Mouse (Mus musculus) C2C12 (cell line): Measurements from ENCODE around the gene Pak6.

Experiments
- CEBPB ChIP-seq: IDR thresholded peaks from one replicate; pipeline ENCODE4 v1.6.1; 2011; ENCODE audit warnings: low read depth, mild to moderate bottlenecking, control low read depth, moderate library complexity
- CTCF ChIP-seq: IDR thresholded peaks from one replicate; pipeline ENCODE4 v1.5.1; 2011; ENCODE audit not compliant: control insufficient read depth, insufficient read depth, insufficient read length
- FOSL1 ChIP-seq: IDR thresholded peaks from one replicate; pipeline ENCODE4 v1.8.0; 2011; ENCODE audit warnings: mild to moderate bottlenecking, low read length; ENCODE audit not compliant: poor library complexity, insufficient read depth, severe bottlenecking
- MAX ChIP-seq: IDR thresholded peaks from one replicate; pipeline ENCODE4 v1.6.1; 2011; ENCODE audit warnings: mild to moderate bottlenecking, control low read depth
- MYOD1 ChIP-seq: IDR thresholded peaks from one replicate; pipeline ENCODE4 v1.6.1; 2011; ENCODE audit warnings: low read depth; ENCODE audit not compliant: control insufficient read depth, insufficient read length
- USF1 ChIP-seq: IDR thresholded peaks from one replicate; pipeline ENCODE4 v1.6.1; 2011; ENCODE audit warnings: low read depth, mild to moderate bottlenecking, control low read depth, moderate library complexity

DNA sequence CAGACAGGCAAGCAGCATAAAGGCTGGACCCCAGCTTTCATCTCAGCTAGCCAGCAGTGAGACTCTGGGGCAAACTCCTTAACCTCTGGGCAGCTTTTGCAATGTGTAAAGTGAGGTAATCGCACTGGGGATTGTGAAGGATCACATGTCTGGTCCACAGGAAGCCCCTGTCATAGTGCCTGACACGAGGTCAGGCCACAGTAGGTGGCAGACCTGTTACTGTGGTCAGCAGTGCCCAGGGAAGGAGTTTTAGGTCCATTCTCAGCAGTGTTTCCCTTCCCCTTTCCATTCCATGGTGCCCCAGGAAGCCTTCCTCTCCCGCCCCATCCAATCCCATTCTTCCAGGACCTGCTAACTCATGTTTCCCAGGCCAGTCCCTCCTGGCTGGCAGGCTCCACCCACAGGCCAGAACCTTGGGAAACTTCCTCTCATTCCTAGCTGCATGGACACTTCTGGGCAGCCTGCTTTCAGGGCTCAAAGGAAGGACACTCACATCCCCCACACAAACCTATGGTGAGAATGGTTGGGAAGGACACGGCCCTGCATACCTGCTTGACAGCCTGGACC is 46.6 kb downstream of the Pak6 start:
- no peak for TF ChIP-seq CTCF
- TF ChIP-seq MYOD1, result no peak
- TF ChIP-seq USF1, result no peak
- TF ChIP-seq MAX, result no peak
- TF ChIP-seq CEBPB, result no peak
- no peak for TF ChIP-seq FOSL1
